In genomic region chr19:10562351-10562750, GRCm38 (mm10) we compare ENCODE assay signal across 15 mouse cellular contexts. TPM values are rescaled to one million over a fixed set of nuclear protein-coding genes. Genes with fewer than 3 reads are reported as not detected.
DNase-seq lines count a peak whose midpoint lies in the region; ATAC-seq and TF ChIP-seq lines count a peak whose summit lies in the region.
"Had no signal": no experiment of that assay in that cellular context is flagged by ENCODE, and none has a peak within 500 bp of the region (broad histone marks: within the 10 kb centered on the region; RNA-seq: fewer than 3 reads in every experiment).

No protein-coding gene starts in this region.

- H3ac ChIP-seq in myocyte (ENCODE audit: control insufficient read depth, insufficient read length) = no peak overlapping the region

- 48% methylated on average over 5 of the region's 5 CpGs for WGBS in heart, embryonic 10.5 days
- 72% methylated on average over 5 of the region's 5 CpGs for WGBS in kidney, adult 2 months
- 65% methylated on average over 5 of the region's 5 CpGs for WGBS in midbrain, embryonic 10.5 days
- WGBS in midbrain, embryonic 11.5 days = 72% methylated on average over 5 of the region's 5 CpGs

- no peak overlapping the region for H3K4me2 ChIP-seq in midbrain, embryonic 11.5 days
- H3K4me2 ChIP-seq in myocyte (ENCODE audit: low read depth) = peak overlapping the region; percentile 69
- H3K4me2 ChIP-seq: limb, embryonic 15.5 days; neural tube, embryonic 13.5 days had no signal

- 0 out of 2 replicates have a peak, but pooled peaks cover under 1% of the 10 kb centered on the region for H3K36me3 ChIP-seq in heart, embryonic 10.5 days
- H3K36me3 ChIP-seq in kidney, adult 2 months (ENCODE audit: control insufficient read depth, insufficient read depth, low read length) = no peaks in the 10 kb centered on the region
- peaks cover under 1% of the 10 kb centered on the region; the same call in 1 of the 2 replicates for H3K36me3 ChIP-seq in midbrain, embryonic 10.5 days
- no peaks in the 10 kb centered on the region for H3K36me3 ChIP-seq in midbrain, embryonic 11.5 days (ENCODE audit: control insufficient read depth, insufficient read depth, low read length)
- no peaks in the 10 kb centered on the region for H3K36me3 ChIP-seq in myocyte (ENCODE audit: control insufficient read depth, insufficient read depth)
- H3K36me3 ChIP-seq: limb, embryonic 15.5 days had no signal

- H3K9ac ChIP-seq in midbrain, embryonic 11.5 days (ENCODE audit: low read length) = no peak overlapping the region
- H3K9ac ChIP-seq: limb, embryonic 15.5 days had no signal

- H3K4me3 ChIP-seq in heart, embryonic 10.5 days = no peak overlapping the region
- H3K4me3 ChIP-seq in kidney, adult 2 months (ENCODE audit: insufficient read depth, low read depth, low read length) = no peak overlapping the region
- H3K4me3 ChIP-seq in midbrain, embryonic 10.5 days = no peak overlapping the region
- no peak overlapping the region for H3K4me3 ChIP-seq in midbrain, embryonic 11.5 days (ENCODE audit: low read depth, low read length)
- no peak overlapping the region for H3K4me3 ChIP-seq in myocyte
- H3K4me3 ChIP-seq: limb, embryonic 15.5 days; neural tube, embryonic 13.5 days had no signal

- no peaks in the 10 kb centered on the region for H3K27me3 ChIP-seq in heart, embryonic 10.5 days (ENCODE audit: insufficient read depth, poor library complexity, severe bottlenecking)
- H3K27me3 ChIP-seq in kidney, adult 2 months (replicated peaks; ENCODE audit: control insufficient read depth, insufficient read depth, low read length) = no peaks in the 10 kb centered on the region
- H3K27me3 ChIP-seq in midbrain, embryonic 10.5 days (ENCODE audit: low read depth, poor library complexity, severe bottlenecking) = no peaks in the 10 kb centered on the region
- no peaks in the 10 kb centered on the region for H3K27me3 ChIP-seq in midbrain, embryonic 11.5 days (ENCODE audit: control insufficient read depth, insufficient read depth, low read length)
- no peaks in the 10 kb centered on the region for H3K27me3 ChIP-seq in myocyte (ENCODE audit: control insufficient read depth, insufficient read depth, insufficient read length)
- H3K27me3 ChIP-seq: limb, embryonic 15.5 days; megakaryocyte, embryonic 14.5 days; neural tube, embryonic 13.5 days; Patski had no signal

- no peaks in the 10 kb centered on the region for H3K79me2 ChIP-seq in myocyte (ENCODE audit: control insufficient read depth, insufficient read depth)

- intact Hi-C loops in heart, postnatal 25 days (cut with DNase I) = no loop called here

- peaks cover 10% of the 10 kb centered on the region for H3K4me1 ChIP-seq in heart, embryonic 10.5 days
- no peaks in the 10 kb centered on the region for H3K4me1 ChIP-seq in kidney, adult 2 months (ENCODE audit: control insufficient read depth, insufficient read depth, low read length)
- peaks cover 9% of the 10 kb centered on the region; the same call in 1 of the 2 replicates for H3K4me1 ChIP-seq in midbrain, embryonic 10.5 days
- H3K4me1 ChIP-seq in midbrain, embryonic 11.5 days (ENCODE audit: control insufficient read depth, insufficient read depth, low read length) = no peaks in the 10 kb centered on the region
- H3K4me1 ChIP-seq: limb, embryonic 15.5 days; neural tube, embryonic 13.5 days had no signal

- TF ChIP-seq POLR2A in kidney, adult 2 months (IDR thresholded peaks at IDR 0.05; ENCODE audit: low read depth, low read length) = no peak
- TF ChIP-seq POLR2A in myocyte (IDR thresholded peaks at IDR 0.05; ENCODE audit: insufficient read length, low read depth) = no peak

- peak overlapping the region; percentile 90 for H3K27ac ChIP-seq in heart, embryonic 10.5 days
- H3K27ac ChIP-seq in kidney, adult 2 months (ENCODE audit: insufficient read depth, low read depth, low read length) = peak overlapping the region; percentile 49; the same call in 1 of the 2 replicates
- 0 out of 2 replicates have a peak overlapping the region, but pooled peaks have one; percentile 17 for H3K27ac ChIP-seq in midbrain, embryonic 10.5 days (replicated peaks)
- H3K27ac ChIP-seq in midbrain, embryonic 11.5 days (ENCODE audit: low read depth, low read length) = no peak overlapping the region
- H3K27ac ChIP-seq: neural tube, embryonic 13.5 days had no signal

- ATAC-seq in midbrain, embryonic 11.5 days (ENCODE audit: low FRiP score) = no peak
- ATAC-seq: hindbrain, embryonic 16.5 days had no signal

- no peak for DNase-seq in heart, embryonic 10.5 days (ENCODE audit: low spot score)
- DNase-seq in heart, postnatal 25 days (ENCODE audit: low spot score) = no peak
- DNase-seq in kidney, adult 2 months = no peak
- DNase-seq in kidney, adult 11 months = no peak
- DNase-seq in midbrain, embryonic 10.5 days (ENCODE audit: low spot score) = no peak
- no peak for DNase-seq in midbrain, embryonic 11.5 days (ENCODE audit: low spot score, missing footprints)
- no peak for DNase-seq in T-cell, adult 2 months (ENCODE audit: low spot score)
- DNase-seq: cerebellum, adult 18-20 months; right cerebral cortex, postnatal 4 days had no signal

- H3K9me3 ChIP-seq in heart, embryonic 10.5 days = no peaks in the 10 kb centered on the region
- no peaks in the 10 kb centered on the region for H3K9me3 ChIP-seq in midbrain, embryonic 10.5 days (replicated peaks)
- H3K9me3 ChIP-seq in midbrain, embryonic 11.5 days (ENCODE audit: control insufficient read depth, low read length) = no peaks in the 10 kb centered on the region
- H3K9me3 ChIP-seq: limb, embryonic 15.5 days; megakaryocyte, embryonic 14.5 days; neural tube, embryonic 13.5 days had no signal

- TF ChIP-seq CTCF in kidney, adult 2 months (conservative IDR thresholded peaks at IDR 0.05; ENCODE audit: insufficient read depth, insufficient read length, low read depth, low read length) = no peak

TF ChIP-seq in myocyte, 11 proteins besides CTCF, POLR2A, EP300 and RAD21:
- TF ChIP-seq TCF3 (IDR thresholded peaks at IDR 0.05; ENCODE audit: insufficient read length, low read depth) = no peak

RNA-seq across cellular contexts. Expression of gene Tmem216, which starts 6.3 kb away (rescaled TPM):
- polyA plus RNA-seq in heart, embryonic 10.5 days (2016; fragmentation: Nextera tagmentation; extraction: Ambion mirVana) = 22.7 and 29.8 TPM in 2 replicates
- 1 to 10 TPM; 4.1 to 4.6 TPM for total RNA-seq in heart, postnatal 25 days (2021)
- 32.0 and 33.1 TPM in 2 replicates for polyA plus RNA-seq in kidney, adult 2 months (2012; rRNA removed)
- polyA plus RNA-seq in midbrain, embryonic 10.5 days (2016; fragmentation: Nextera tagmentation; extraction: Ambion mirVana) = 66.9 and 67.6 TPM in 2 replicates
- polyA plus RNA-seq in midbrain, embryonic 11.5 days (2014; fragmentation: Nextera tagmentation; extraction: Ambion mirVana) = 58.3 and 63.9 TPM in 2 replicates
- 12.9 TPM for polyA plus RNA-seq in myocyte (2012; fragmentation: generic; extraction: Trizol)

RNA-seq across cellular contexts. Expression of gene Cyb561a3, which starts 14.6 kb away (rescaled TPM):
- 13.0 and 13.7 TPM in 2 replicates for polyA plus RNA-seq in heart, embryonic 10.5 days (2016; fragmentation: Nextera tagmentation; extraction: Ambion mirVana)
- 1 to 10 TPM; 9.5 to 10.0 TPM for total RNA-seq in heart, postnatal 25 days (2021)
- 40.7 and 44.1 TPM in 2 replicates for polyA plus RNA-seq in kidney, adult 2 months (2012; rRNA removed)
- polyA plus RNA-seq in midbrain, embryonic 10.5 days (2016; fragmentation: Nextera tagmentation; extraction: Ambion mirVana) = 15.2 and 15.3 TPM in 2 replicates
- 16.1 and 16.8 TPM in 2 replicates for polyA plus RNA-seq in midbrain, embryonic 11.5 days (2014; fragmentation: Nextera tagmentation; extraction: Ambion mirVana)
- polyA plus RNA-seq in myocyte (2012; fragmentation: generic; extraction: Trizol) = 21.7 TPM

RNA-seq across cellular contexts. Expression of gene Tmem138, which starts 14.8 kb away (rescaled TPM):
- polyA plus RNA-seq in heart, embryonic 10.5 days (2016; fragmentation: Nextera tagmentation; extraction: Ambion mirVana) = 28.1 and 39.9 TPM in 2 replicates
- 1 to 10 TPM; 2.9 to 3.0 TPM for total RNA-seq in heart, postnatal 25 days (2021)
- polyA plus RNA-seq in kidney, adult 2 months (2012; rRNA removed) = 11.7 and 12.7 TPM in 2 replicates
- polyA plus RNA-seq in midbrain, embryonic 10.5 days (2016; fragmentation: Nextera tagmentation; extraction: Ambion mirVana) = 67.4 and 68.5 TPM in 2 replicates
- polyA plus RNA-seq in midbrain, embryonic 11.5 days (2014; fragmentation: Nextera tagmentation; extraction: Ambion mirVana) = 60.6 and 67.3 TPM in 2 replicates
- polyA plus RNA-seq in myocyte (2012; fragmentation: generic; extraction: Trizol) = 16.0 TPM

RNA-seq across cellular contexts. Expression of gene Sdhaf2, which starts 36.4 kb away (rescaled TPM):
- 58.6 and 64.6 TPM in 2 replicates for polyA plus RNA-seq in heart, embryonic 10.5 days (2016; fragmentation: Nextera tagmentation; extraction: Ambion mirVana)
- 10 to 100 TPM; 71.6 to 72.2 TPM for total RNA-seq in heart, postnatal 25 days (2021)
- 31.1 and 33.1 TPM in 2 replicates for polyA plus RNA-seq in kidney, adult 2 months (2012; rRNA removed)
- polyA plus RNA-seq in midbrain, embryonic 10.5 days (2016; fragmentation: Nextera tagmentation; extraction: Ambion mirVana) = 62.1 and 66.9 TPM in 2 replicates
- polyA plus RNA-seq in midbrain, embryonic 11.5 days (2014; fragmentation: Nextera tagmentation; extraction: Ambion mirVana) = 59.3 and 63.3 TPM in 2 replicates
- polyA plus RNA-seq in myocyte (2012; fragmentation: generic; extraction: Trizol) = 36.3 TPM

RNA-seq across cellular contexts. Expression of gene Cpsf7, which starts 37.3 kb away (rescaled TPM):
- polyA plus RNA-seq in heart, embryonic 10.5 days (2016; fragmentation: Nextera tagmentation; extraction: Ambion mirVana) = 38.4 and 40.5 TPM in 2 replicates
- total RNA-seq in heart, postnatal 25 days (2021) = 10 to 100 TPM; 24.8 to 28.4 TPM
- 25.7 and 28.9 TPM in 2 replicates for polyA plus RNA-seq in kidney, adult 2 months (2012; rRNA removed)
- polyA plus RNA-seq in midbrain, embryonic 10.5 days (2016; fragmentation: Nextera tagmentation; extraction: Ambion mirVana) = 57.9 and 63.2 TPM in 2 replicates
- 66.4 and 70.4 TPM in 2 replicates for polyA plus RNA-seq in midbrain, embryonic 11.5 days (2014; fragmentation: Nextera tagmentation; extraction: Ambion mirVana)
- polyA plus RNA-seq in myocyte (2012; fragmentation: generic; extraction: Trizol) = 23.4 TPM
